Mouse (Mus musculus) bone marrow, adult 2 months (tissue): ENCODE measurements around the gene Inpp4b.

Experiments used
- CTCF ChIP-seq: fragments of 200-500 bp; IDR thresholded peaks from 2 replicates; pipeline ENCODE4 v1.5.1; 2011; ENCODE audit warnings: low read length, control low read depth; ENCODE audit not compliant: control insufficient read depth, insufficient read depth
- POLR2A ChIP-seq: fragments of 200-500 bp; IDR thresholded peaks from 2 replicates; pipeline ENCODE4 v1.6.1; 2011; ENCODE audit warnings: low read depth, mild to moderate bottlenecking, control low read depth, low read length, borderline replicate concordance; ENCODE audit not compliant: control insufficient read depth

GRCm38 (mm10) chr8:81807578-81807977 lies 465.2 kb downstream of the Inpp4b start:
- TF ChIP-seq CTCF (no peak), POLR2A (no peak)
